Mouse (Mus musculus) megakaryocyte, adult 5-6 weeks (primary cell): Measurements from ENCODE around the gene Fbxl19. TPM values are rescaled to one million over a fixed set of nuclear protein-coding genes. Genes with fewer than 3 reads are reported as not detected.
A peak's percentile ranks its signal among the peaks of the same experiment; 100 is the strongest.
"Not testable (repeated sequence)": the region's sequence is repeated elsewhere in the genome, so short reads cannot be mapped to it uniquely, and the experiment has no call there.

Experiments
- ATAC-seq: 2 replicates; pipeline ENCODE4 v1.8.0; 2016; ENCODE audit warnings: mild to moderate bottlenecking, inconsistent platforms; ENCODE audit not compliant: poor library complexity, severe bottlenecking
- total RNA-seq, 2 experiments: library from RNA; stranded (forward) in 1 of 2; stranded (reverse) in 1 of 2; fragments of 153-499, 151-499 nt in 1 of 2; fragments of 221-1000, 200-1000 nt in 1 of 2; gene quantifications; 2 replicates each; pipeline versions ENCODE4 v1.2.3 to v1.2.4; 2015 to 2017

The Fbxl19 gene
- total RNA-seq, 2 experiments from 2014 or later, result 2.1 to 5.8 TPM

DNA sequence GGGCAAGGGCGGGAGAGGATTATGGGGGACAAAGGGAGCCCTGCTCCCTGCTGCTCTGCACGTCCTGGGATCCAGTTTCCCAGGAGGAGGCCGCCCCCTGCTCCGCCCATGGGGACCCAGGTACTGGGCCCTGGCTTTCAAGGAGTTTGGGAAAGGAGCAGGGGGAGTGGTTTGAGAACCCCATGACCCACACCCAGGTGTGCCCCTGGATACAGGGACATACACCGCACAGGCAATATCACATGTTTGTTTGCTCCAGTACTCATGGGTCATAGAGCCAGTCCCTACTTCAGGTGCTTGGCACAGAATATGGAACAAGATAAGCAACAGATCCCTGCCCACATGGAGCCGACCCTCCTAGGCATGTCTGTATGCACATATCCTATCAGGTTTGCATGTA, 18.4 kb upstream of the Fbxl19 start:
- ATAC-seq, result no peak

DNA sequence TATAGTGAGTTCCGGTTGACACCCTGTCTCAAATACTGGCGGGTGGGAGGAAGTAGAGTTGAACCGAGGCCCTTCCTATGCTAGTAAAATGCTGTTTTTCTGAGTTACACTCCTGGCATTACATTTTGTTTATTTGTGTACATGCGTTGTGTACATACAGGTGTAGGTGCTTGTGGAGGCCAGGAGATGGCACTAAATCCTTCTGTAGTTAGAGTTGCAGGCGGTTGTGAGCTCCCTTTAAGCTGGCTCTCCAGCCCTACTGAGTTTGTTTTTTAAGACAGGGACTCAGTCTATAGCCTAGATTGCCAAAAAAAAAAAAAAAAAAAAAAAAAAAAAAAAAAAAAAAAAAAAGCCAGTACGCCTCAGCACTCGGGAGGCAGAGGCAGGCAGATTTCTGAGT, 16.4 kb upstream of the Fbxl19 start:
- ATAC-seq, result peak; percentile 51

DNA sequence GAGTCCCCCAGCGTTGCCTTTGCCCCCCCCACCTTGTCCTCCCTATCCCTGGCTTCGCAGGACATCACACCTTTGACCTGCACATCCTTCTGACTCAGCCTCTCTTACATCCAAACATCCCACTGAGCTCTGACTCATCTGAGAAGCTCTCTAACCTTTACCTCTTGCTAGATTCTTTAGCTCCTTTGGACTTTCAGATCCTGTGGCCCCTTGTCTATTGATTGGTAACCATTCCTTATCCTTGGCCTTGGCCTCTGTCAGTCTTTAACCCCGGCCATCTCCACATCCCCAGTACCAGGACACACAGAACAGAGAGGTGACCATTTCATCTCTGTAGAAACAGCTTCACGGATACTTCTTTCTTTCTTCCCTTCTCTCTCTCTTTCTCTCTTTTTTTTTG, 14.2 kb upstream of the Fbxl19 start:
- no peak for ATAC-seq

DNA sequence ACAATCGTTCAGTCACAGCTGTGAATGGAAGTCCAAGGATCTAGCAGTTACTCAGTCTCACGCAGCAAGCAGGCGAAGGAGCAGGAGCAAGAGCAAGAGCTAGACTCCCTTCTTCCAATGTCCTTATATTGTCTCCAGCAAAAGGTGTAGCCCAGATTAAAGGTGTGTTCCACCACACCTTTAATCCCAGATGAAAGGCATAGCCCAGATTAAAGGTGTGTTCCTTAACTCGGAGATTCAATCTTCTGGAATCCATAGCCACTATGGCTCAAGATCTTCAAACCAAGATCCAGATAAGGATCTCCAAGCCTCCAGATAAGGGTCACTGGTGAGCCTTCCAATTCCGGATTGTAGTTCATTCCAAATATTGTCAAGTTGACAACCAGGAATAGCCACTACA, 12.3 kb upstream of the Fbxl19 start, which contains the start of gene Ctf2:
Ctf2 (minus strand) TSS at position 101 of the 400 bp plus-strand sequence.
- ATAC-seq, result not testable (repeated sequence)

DNA sequence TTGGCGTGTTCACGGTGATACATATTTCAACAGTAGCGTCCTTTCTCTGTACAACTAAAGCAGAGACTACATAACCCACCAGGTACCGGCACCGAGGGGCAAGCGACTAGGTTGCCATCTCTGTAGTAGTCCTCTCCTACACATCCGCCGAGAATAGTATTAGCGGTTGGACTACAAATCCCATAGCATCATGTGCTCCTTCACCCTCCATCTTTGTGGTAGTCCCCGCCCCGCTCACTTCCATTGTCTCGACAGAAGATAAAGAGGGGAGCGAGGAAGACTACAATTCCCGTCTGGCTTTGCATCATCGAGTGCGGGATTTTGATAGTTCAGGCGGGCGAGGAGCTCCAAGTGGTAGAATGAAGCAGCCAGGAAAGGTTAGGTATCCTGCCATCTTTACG, 908 bp downstream of the Fbxl19 start:
- ATAC-seq, result peak; percentile 86

DNA sequence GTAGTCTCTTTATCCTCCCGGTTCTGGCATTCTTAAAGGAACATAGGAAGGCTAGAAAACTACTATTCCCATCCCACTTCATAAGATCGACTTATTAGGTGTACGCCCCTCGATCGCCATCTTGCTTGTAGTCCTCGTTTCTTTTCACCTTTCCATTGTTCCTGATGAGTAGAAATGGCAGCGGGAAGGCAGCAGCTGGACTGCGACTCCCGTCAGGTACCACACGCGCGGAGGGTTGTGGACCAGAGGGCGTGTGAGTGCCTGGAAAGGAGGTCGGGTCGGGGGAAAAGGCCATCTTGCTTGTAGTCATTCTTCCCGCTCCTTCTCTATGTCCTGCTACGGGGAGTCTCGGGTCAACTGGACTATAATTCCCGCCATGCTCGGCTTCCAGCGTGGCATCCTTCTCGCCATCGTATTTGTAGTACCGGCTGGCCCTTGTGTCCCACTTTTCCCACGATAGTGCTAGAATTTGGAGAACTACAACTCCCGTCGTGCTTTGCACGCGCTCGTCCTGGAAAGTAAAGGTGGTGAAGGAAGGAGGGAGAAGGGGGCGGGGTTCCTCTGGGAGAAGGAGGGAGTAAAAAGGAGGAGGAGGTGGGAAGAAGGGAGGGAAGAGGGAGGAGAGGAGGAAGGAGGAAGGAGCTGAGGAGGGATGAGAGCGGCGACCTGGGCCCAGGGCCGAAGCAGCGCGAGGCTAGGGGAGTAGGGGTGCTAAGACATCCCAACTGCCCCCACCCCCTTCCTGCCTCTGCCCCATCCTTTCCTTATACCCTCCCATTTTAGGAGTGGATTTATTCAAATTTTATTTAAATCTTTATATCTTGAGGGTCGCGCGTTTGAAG, 1.5 kb downstream of the Fbxl19 start:
- ATAC-seq, result peak; percentile 81

DNA sequence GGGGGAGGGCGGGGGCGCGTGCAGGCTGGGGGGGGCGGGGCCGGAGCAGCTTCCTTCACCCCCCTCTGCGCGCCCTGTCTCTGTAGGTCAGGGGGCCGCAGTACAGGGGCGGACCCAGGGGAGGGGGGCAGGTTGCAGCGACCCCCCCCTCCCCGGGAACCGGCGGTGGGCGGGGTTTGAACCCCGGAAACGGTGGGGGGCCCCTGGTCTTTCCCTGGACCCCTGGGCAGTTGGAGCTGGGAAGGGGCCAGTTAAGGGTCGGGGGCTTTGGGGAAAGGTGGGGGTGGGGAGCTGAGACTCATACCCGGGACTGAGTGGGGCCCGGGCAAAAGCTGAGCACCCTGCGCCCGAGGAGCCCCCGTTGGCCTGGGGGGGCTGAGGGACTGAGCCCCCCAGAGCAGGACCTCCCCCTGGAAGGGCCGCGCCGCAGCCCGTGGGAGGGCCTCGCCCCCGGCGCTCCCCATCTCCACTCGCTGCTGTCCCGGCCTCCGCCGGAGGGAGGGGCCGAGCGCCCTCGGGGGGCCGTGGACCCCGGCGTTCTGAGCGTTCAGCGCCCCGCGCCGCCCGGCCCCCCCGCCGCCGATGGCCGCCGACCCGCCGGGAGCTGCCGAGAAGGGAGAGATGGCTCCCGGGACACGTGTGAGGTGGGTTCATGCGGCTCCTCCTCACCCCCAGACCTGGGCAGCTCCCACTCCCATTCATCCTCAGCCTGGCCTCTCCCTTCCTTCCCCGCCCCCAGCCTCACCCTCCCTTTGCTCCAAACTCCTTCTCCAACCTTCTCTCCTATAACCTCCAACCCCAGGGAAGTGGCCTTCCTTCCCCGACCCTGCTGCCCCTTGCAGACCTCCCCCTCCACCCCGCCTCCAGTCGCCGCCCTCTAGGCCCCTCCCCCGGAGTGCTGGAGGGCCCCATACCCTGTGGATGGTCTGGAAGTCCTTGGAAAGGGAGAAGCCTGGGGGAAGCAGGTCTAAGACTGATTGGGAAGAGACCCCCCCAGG, 2.5 kb downstream of the Fbxl19 start:
- ATAC-seq, result no peak

DNA sequence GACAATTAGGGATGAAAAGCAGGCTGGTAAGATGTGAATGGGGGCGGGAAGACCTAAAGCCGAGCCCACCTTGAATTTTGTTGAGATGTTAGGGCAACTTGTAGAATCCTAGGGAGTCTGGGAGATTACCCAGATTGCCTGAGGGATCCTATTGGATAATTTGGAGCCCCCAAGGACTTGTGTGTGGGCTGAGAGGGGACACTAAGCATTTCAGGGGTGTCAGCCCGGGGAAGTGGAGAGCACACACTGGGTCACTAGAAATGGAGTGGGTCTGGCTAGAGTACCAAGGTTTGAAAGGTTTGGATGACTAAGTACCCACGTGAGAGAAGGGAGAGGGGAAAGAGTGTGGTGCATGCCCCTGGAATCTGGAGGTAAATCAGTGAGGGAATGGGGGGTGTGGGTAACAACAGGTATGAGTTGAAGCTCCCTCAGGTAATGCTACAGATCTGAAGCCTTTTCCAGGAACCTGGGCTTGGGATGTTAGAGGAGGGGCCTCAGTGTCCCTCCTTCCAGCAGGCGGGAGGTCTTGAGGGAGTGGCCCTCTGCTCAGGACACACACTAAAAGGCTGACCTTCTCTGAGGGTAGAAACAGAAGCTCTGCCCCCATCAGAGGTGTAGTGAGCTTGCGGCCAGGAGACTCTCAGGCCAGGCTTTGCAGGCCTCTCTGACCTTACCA, 3.4 kb downstream of the Fbxl19 start:
- ATAC-seq, result no peak

DNA sequence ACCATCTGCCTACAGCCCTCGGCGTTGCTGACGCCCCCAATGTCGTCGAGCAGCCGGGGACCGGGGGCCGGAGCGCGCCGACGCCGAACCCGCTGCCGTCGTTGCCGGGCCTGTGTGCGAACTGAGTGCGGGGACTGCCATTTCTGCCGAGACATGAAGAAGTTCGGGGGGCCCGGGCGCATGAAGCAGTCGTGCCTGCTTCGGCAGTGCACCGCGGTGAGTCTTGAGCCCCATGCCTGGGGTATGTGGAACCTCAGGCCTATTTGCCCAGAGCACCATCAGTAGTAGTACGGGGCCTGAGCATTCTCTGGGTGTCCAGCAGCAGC, 3.9 kb downstream of the Fbxl19 start:
- ATAC-seq, result no peak

DNA sequence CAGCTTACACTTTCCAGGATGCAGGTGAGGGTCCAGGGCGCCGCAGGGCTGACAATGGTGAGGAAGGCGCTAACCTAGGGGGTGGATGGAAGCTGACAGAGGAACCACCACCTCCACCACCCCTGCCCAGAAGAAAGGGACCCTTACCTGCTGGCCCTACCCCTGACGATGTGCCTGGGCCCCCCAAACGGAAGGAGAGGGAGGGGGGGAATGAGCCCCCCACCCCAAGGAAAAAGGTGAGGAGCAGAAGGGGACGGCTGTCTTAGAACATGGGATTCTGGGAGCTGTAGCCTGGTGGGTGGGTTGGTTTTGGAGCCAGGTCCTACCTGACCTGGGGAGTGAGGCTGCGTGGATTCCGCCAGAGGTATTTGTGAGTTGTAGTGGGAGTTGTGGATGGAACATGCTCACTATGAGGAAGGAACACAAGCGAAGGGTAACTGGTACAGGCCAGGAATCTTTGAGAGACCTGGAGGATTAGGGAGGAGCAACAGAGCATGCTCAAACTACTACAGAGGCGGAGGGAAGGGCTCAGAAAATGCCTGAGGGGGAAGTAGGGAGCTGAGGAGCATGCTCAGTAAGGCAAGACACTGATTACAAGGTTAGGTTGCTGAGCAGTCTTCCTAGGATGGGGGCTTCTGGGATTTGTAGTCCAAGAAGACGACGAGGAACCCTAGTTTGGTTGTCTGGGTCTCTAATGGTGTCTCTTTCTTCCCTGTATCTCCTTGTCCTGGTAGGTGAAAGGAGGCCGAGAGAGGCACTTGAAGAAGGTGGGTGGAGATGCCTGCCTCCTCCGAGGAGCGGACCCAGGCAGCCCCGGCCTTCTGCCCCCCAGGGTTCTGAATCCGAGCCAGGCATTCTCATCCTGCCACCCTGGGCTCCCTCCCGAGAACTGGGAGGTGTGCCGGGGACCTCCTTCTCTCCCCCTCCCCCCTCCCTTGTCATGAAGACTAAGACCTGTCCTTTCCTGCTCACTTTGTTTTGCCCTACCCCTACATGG, 6.1 kb downstream of the Fbxl19 start:
- ATAC-seq, result no peak

DNA sequence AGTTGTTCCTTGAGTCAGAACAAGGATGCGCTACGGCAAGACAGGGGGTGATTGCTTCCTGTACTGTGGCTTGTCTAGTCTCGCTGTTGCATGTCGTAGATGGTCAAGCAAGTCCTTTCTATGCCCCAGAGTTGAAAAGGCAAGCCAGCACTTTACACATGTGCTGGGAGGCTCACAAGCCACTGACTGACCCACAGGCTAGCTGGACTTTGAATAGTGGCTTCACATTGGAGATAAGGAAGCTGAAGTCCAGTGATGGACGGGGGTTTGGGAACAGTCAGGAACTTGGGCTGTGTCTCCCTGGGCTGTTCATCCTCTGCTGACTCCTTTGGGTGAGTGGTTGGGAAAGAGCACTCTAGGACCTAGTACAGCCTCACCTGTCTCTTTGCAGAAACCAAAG, 7.3 kb downstream of the Fbxl19 start:
- ATAC-seq, result no peak

DNA sequence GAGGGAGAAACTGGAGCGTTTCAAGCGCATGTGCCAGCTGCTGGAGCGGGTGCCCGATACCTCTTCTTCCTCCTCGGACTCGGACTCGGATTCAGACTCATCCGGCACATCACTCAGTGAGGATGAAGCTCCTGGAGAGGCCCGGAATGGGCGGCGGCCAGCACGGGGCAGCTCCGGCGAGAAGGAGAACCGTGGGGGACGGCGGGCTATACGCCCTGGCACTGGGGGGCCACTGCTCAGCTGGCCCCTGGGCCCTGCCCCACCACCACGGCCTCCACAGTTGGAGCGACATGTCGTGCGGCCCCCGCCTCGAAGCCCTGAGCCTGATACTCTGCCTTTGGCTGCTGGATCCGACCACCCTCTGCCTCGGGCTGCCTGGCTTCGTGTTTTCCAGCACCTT, 7.7 kb downstream of the Fbxl19 start:
- no peak for ATAC-seq

DNA sequence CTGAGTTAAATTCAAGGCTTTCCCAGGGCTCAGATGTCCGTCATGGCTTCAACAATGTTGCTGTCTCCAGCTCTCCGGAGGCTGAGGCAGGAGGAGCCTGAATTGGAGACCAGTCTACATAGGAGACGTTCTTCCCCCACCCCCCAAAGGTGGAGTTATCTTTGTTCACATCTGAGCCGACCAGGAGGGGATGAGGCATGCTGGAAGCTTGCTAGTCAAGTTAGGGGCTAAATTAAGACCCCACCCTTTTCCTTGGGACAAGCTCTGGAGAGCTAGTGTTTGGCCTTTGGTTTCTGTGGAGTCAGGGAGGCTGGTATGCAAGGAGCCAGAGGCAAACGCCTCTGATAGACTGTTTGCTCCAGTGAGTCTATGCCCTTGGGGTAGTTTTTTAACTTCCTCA, 8.8 kb downstream of the Fbxl19 start:
- no peak for ATAC-seq

DNA sequence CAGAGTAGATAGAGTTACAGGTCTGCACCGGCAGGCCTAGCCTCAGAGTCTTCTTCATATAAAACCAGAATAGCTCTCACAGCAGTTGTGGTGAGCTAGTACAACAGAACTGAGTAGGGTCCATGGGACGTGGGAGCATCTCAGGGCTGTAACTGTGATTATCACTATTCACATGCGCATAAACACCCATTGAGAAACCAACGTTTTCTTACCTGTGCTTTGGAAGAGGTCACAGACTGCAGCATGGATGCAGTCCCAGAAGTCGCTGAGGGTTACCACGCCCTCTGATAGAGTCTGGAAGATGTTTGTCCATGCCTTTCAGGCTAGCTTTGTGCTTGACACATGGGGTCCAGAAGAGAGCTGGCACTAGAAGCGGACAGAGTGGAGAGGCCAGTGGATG, 9.4 kb downstream of the Fbxl19 start:
- no peak for ATAC-seq

DNA sequence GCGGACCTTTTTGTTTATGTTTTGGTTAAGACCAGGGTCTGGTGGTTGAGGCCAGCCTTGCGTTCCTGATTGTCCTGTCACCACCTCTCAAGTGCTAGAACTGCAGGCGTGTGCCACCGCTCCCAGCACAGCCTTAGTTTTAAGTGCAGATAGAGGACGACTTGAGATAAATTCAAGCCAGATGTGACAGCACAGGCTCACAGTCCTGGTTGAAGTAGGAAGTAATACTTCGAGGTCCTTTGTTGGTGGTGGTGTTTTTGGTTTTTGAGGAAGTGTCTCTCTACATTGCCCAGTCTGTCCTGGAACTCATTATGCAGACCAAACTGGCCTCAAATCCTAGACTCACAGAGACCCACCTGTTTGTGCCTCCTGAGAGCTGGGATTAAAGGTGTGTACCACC, 15.4 kb downstream of the Fbxl19 start:
- ATAC-seq, result peak; percentile 74

DNA sequence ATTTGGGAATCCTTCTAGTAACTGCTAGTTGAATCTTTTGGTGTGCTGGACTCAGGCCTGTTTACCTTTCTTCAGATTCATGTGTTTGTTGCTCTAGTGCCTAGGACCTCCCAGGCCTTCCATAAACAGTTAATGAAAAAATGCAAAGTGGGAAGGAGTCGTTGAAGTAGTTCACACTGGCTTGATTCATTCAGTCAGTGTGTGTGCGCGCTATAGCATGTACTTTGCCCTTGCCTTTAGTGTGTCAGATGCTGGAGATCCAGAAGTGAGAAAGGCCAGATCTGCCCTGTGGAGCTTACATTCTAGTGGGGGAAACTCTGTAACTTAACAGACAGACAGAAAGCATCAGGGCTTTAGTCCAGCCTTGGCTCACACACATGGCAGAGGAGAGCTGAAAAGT, 16.1 kb downstream of the Fbxl19 start:
- no peak for ATAC-seq

DNA sequence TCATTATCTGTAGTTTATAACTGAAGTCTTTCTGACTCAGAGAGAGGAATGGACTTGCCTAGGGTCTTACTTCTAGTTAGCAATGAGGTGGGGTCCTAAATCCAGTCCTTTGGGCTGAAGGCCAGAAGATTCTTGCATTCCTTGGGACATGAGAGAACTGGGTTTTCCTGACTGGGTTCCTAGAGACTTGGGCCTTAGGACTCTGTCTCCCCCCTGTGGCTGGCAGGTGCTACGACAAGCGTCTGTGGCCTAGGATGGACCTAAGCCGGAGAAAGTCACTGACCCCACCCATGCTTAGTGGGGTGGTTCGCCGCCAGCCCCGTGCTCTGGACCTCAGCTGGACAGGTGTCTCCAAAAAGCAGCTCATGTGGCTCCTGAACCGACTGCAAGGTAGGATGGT, 16.7 kb downstream of the Fbxl19 start:
- ATAC-seq, result peak; percentile 94

DNA sequence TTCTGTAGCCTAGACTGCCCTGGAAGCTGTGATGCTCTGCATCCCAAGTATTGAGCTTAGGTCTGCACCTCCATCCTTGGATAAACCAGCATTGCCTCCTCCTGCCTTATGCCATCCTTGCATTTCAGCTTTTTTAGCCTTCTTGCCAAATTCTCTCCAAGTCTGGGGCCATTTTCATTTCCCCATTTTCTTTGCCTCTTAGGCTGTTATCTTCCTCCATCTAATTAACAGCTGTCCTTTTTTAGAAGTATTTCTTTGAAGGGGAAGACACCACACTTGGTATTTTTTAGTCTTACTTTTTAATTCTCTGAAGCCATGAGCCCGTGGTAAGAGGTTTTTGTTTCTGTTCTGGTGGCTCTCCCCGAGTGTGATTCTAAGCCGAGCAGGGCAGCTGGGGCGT, 19.3 kb downstream of the Fbxl19 start:
- no peak for ATAC-seq

DNA sequence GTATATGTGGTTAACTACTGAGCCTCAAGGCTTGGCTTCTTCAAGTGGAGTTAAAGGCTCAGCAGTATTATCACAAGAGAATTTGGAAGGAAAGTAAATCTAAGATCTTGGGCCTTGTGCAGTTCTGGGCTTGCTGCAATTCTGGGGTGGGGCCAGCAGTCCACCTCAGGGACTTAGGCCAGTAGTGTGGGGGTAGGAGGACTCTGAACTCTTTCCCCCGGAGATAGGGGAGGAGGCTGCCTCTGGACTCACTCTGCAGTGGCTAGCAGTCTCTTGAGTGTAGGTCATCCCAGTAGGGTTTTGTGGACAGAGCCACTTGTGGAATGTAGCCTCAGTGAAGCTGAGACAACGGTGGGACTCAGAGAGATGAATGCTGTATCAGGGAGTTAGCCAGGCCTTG, 21.4 kb downstream of the Fbxl19 start:
- ATAC-seq, result no peak
